Mouse (Mus musculus) liver, embryonic 14.5 days (tissue): ENCODE results near the gene Slc5a10.

Experiments used
- CTCF ChIP-seq: IDR thresholded peaks from 2 replicates; pipeline ENCODE4 v1.5.1; 2016; ENCODE audit warnings: antibody characterized with exemption, low read depth, control low read depth
- EP300 ChIP-seq: IDR thresholded peaks from 2 replicates; pipeline ENCODE4 v1.6.1; 2016; ENCODE audit warnings: antibody characterized with exemption, low read depth

- TF ChIP-seq CTCF (no peak), EP300 (no peak)
Observed at GRCm38 (mm10) chr11:61719826-61720225, 800 bp downstream of the Slc5a10 start.
